Mouse (Mus musculus) embryonic stem cell, embryonic (primary cell): ENCODE results near the gene Gm2026.
"Not testable (repeated sequence)": the region's sequence is repeated elsewhere in the genome, so short reads cannot be mapped to it uniquely, and the experiment has no call there.

Source experiments
- CTCF ChIA-PET, 4 experiments: fragments of 300-600 bp in 2 of 4; fragments of 350-600 bp in 2 of 4; sonication (Branson Sonifier 250); formaldehyde crosslinking; loops; one replicate each; lab custom pipeline; 2022; ENCODE audit warnings: inconsistent platforms in 2 of 4; lab: Charles Lee
- POLR2A ChIA-PET, 4 experiments: fragments of 300-600 bp in 2 of 4; fragments of 350-600 bp in 2 of 4; sonication (Branson Sonifier 250); formaldehyde crosslinking; loops; one replicate each; lab custom pipeline; 2022; ENCODE audit warnings: antibody characterized with exemption in 4 of 4, inconsistent platforms in 1 of 4; lab: Charles Lee

Gene Gm2026

DNA sequence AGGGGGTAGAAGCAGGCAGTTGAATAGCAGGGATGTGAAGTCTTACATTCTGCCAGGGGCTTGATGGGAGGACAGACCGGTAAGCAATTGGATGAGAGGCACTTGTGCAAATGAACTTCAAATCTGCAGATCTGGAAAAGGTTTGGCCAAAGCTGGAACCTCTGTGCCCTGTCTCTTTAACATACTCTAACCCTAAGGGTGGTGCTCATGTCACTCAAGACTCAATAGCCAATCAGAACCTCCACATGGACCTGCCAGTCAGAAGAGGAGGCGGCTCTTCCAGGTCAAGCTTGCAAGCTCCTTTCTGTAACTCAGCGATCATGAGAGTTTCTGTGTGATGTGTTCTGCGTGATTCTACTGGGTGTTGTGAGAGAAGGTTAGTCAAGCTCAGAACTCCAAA is at the start of gene Gm2026:
Gene Gm2026, plus strand, starts transcription at position 301 of the 400 bp plus-strand sequence.
- POLR2A ChIA-PET, CTCF ChIA-PET: not testable (repeated sequence)

DNA sequence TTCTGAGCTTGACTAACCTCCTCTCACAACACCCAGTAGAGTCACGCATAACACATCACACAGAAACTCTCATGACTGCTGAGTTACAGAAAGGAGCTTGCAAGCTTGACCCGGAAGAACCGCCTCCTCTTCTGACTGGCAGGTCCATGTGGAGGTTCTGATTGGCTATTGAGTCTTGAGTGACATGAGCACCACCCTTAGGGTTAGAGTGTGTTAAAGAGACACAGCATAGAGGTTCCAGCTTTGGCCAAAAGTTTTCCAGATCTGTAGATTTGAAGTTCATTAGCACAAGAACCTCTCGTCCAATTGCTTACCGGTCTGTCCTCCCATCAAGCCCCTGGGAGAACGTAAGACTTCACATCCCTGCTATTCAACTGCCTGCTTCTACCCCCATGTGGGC is 34.1 kb upstream of the Gm2026 start, which contains the start of gene Zfp966:
Gene Zfp966, minus strand, starts transcription at position 101 of the 400 bp plus-strand sequence.
- CTCF ChIA-PET, POLR2A ChIA-PET: not testable (repeated sequence)
